Mouse (Mus musculus): ENCODE data around the gene Sult2b1.

The Sult2b1 gene

GRCm38 (mm10) chr7:45770427-45771082 is 13.9 kb downstream of the Sult2b1 start:
- DNase-seq (ENCODE audit: low read depth, low spot score), result no peak

- DNase-seq (ENCODE audit: low read depth, low spot score), result no peak
Observed at GRCm38 (mm10) chr7:45767500-45767899, 17.0 kb downstream of the Sult2b1 start.

DNA sequence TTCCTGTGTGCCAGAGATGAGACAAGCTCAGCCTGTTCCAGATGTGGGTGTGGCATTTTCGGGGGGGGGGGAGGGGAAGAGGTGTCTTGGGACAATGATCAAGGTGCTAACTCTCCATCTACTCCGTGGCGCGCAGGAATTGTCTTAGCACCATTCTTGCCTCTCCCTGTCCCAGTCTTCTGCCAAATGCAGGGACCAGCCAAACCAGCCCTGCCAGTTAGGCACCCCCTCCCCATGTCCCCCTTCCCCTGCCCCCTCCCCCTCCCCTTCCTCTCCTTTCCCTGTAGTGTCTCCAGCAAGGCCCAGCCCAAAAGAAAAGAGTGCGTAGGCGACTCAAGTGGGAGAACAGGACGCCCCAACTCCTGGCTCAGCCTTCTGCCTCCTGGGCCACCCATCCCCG is 17.7 kb downstream of the Sult2b1 start:
- no peak for DNase-seq (ENCODE audit: low read depth, low spot score)

- DNase-seq (ENCODE audit: low read depth, low spot score), result no peak
Observed at GRCm38 (mm10) chr7:45765995-45766394, 18.5 kb downstream of the Sult2b1 start.

GRCm38 (mm10) chr7:45760151-45760550 is 24.3 kb downstream of the Sult2b1 start:
- no peak for DNase-seq (ENCODE audit: low read depth, low spot score)

GRCm38 (mm10) chr7:45759400-45759799 is 25.1 kb downstream of the Sult2b1 start:
- no peak for DNase-seq (ENCODE audit: low read depth, low spot score)

- DNase-seq (ENCODE audit: low read depth, low spot score), result peak; percentile 26
Observed at GRCm38 (mm10) chr7:45755703-45756102, 28.8 kb downstream of the Sult2b1 start.

DNA sequence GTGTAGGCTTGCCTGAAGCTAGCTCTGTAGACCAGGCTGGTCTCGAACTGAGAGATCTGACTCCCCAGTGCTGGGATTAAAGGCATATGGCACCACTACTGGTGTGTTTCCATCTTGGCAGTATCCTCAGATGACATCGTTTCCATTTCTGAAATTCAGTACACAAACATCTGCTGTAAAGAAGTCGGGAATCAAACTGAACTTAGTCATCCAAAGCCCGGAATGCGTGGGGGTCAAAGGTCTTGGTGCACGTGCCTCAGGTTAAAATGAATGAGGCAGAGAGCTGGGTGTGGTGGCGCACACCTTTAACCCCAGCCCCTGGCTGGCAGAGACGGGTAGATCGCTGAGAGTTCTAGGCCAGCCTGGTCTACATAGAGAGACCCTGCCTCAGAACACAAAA is 34.3 kb downstream of the Sult2b1 start:
- DNase-seq (ENCODE audit: low read depth, low spot score), result no peak

DNA sequence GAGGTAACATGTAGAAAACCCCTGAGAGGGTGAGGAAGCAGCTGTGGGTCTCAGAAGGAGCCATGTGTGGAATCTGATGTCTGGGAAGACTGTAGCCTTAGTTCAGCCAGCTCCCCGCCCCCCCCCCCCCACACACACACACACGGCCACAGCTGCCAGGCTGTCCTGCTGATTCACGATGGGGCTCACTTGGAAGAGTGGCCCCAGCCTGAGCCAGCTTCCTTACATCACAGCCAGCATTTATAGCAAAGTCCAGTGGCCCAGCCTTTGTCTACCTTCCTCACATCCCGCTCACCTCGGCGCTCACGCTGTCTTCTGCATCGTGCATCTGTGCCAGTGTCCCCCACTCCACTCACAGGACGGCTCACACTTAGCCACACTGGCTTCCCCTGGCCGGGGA is 35.1 kb downstream of the Sult2b1 start:
- DNase-seq (ENCODE audit: low read depth, low spot score), result no peak

DNA sequence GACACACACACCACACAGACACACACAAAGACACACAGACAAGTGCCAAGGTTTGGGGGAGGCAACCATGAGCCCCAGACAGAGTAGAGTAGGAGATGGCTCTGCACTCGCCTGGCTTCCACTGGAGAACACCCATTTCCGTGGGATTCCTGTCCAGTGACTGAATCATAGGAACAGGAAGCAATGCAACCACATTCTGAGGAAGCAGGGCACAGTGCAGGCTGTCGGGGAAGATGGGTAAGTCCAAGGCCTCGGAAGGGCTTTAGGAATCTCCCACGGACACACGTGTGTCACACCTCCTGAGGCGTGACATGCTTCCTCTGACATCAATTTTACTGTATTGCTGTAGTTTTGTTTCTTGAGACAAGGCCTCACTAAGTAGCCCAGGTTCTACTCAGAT is 36.4 kb downstream of the Sult2b1 start:
- DNase-seq (ENCODE audit: low read depth, low spot score), result no peak

GRCm38 (mm10) chr7:45747450-45747849 is 37.0 kb downstream of the Sult2b1 start:
- no peak for DNase-seq (ENCODE audit: low read depth, low spot score)

DNA sequence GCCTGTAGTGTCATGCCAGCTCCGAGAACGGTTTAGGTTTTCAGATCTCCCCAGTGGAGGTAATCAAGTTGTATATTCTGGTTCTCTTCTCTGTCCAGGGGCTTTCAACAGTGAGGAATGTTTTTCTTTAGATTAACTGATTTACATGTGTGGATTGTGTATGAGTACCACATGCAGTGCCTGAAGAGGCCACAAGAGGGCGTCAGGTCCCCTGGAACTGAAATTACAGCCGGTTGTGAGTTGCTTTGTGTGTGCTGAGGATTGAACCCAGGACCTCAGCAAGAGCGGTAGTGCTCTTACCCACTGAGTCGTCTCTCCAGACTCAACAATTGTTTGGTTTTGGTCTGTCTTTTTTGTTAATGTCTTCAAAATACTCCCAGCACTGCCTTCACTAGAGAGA is 38.0 kb downstream of the Sult2b1 start:
- peak; percentile 36 for DNase-seq (ENCODE audit: low read depth, low spot score)

DNA sequence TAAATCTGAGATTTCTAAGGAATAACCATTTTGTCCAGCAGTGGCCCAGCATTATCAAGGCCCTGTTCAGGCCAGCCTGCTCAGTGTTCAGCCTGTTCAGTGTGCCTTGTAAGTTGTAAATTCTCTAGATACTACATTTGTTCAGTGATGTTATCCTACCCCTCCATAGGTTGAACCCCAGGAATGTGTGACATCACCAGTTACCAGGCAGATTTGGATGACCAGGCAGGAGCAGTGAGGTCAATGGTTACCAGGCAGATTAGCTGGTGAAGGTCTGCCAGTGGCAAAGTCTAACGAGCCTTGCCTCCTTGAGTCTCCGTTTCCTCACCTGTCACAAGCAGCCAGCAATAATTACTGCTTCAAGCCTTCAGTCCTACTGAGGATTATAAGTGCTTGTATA is 40.1 kb downstream of the Sult2b1 start:
- DNase-seq (ENCODE audit: low read depth, low spot score), result peak; percentile 46

DNA sequence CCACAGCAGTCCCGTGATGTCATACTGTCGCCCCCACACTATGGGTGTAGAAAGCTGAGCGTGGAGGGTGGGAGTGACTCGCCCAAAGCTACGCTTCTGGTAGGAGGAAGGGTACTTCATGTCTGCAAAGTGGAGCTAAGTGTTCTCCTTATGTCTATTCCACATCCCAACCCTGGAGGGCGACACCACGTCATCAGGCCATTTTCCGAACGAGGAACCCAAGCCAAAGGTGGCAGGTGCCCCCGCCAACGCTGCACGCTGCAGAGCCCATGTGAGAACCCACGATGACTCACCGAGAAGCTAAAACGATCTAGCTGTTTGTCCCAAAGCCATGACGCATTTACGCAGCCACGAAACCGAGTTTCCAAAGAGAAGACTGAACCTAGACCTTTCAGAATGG is 42.1 kb downstream of the Sult2b1 start:
- DNase-seq (ENCODE audit: low read depth, low spot score), result no peak

DNA sequence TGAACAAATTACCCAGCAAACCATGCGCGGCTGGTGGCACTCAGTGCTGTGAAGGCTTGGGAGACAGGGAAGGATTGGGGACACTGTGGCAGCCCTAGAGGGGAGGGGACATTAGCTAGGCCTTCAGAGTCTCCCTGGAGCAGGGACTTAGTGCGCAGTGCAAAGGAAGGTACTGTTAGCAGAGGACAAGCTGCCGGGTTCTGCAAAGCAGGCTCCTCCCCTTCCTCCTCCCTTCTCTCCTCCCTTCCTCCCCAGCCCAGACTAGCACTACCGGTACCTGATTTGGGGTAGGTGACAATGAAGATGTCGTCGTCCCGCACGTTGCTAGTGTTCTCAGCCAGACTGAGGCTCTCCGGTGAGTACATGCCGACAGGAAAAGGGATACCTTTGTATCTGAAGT is 42.7 kb downstream of the Sult2b1 start:
- DNase-seq (ENCODE audit: low read depth, low spot score), result no peak

- DNase-seq (ENCODE audit: low read depth, low spot score), result no peak
Observed at GRCm38 (mm10) chr7:45741308-45741707, 43.2 kb downstream of the Sult2b1 start.

GRCm38 (mm10) chr7:45739820-45740219 is 44.6 kb downstream of the Sult2b1 start:
- no peak for DNase-seq (ENCODE audit: low read depth, low spot score)

DNA sequence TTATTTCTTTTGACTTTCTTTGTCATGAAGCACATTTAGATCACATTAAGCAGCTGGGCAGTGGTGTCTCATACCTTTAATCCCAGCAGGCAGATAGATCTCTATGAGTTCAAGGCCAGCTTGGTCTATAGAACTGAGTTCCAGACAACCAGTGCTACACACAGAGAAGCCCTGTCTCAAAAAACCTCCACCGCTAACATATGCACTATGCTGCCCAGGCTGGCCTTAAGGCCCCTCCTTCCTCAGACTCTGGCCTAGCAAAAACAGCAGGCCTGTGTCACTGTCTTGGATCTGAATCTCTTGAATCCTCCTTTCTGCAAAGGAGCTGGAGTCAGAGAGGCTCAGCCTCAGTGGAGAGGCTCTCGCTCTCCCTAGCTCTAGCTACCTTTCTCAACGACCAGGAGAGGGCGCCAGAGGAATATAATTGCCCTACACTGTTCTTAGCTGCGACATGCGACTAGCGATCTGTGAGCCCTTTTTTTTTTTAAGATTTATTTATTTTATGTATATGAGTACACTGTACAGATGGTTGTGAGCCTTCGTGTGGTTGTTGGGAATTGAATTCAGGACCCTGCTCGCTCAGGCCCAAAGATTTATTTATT is 45.2 kb downstream of the Sult2b1 start:
- DNase-seq (ENCODE audit: low read depth, low spot score), result peak; percentile 86

- DNase-seq (ENCODE audit: low read depth, low spot score), result no peak
Observed at GRCm38 (mm10) chr7:45733477-45733876, 51.0 kb downstream of the Sult2b1 start.

GRCm38 (mm10) chr7:45730727-45731431 is 53.6 kb downstream of the Sult2b1 start:
- peak; percentile 76 for DNase-seq (ENCODE audit: low read depth, low spot score)

GRCm38 (mm10) chr7:45727625-45728024 is 56.8 kb downstream of the Sult2b1 start:
- DNase-seq (ENCODE audit: low read depth, low spot score), result no peak

- no peak for DNase-seq (ENCODE audit: low read depth, low spot score)
Observed at GRCm38 (mm10) chr7:45726419-45726818, 58.0 kb downstream of the Sult2b1 start.

DNA sequence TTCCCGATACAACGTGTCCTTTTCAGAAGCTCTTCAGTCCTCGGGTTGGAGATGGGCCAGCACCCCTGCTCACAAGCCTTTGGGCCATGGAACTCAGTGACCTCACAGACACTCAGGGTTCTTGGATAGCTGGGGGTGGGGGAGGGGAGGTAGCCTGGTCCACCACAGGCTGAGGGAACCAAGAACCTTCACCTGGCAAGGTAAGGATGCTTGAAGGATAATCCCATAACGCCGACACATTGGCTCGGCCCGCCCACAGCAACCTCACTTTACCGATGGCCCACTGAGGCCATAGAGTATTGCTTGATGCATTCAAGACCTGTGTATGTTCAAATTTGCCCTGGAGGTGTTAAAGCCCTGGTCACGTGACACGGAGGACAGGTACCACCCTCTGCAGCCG is 58.8 kb downstream of the Sult2b1 start, which contains the start of gene Spaca4:
Gene Spaca4 (minus strand): TSS at position 101 of the 400 bp plus-strand sequence.
- DNase-seq (ENCODE audit: low read depth, low spot score), result no peak
